Mouse (Mus musculus) spleen, adult 18-20 months (tissue): ENCODE results near the gene Olfr455.

ENCODE experiments used
- DNase-seq, 2 experiments: peaks; one replicate each; pipeline ENCODE4 v3.0.0; 2022; ENCODE audit warnings: mixed read lengths in 2 of 2

The Olfr455 gene

DNA sequence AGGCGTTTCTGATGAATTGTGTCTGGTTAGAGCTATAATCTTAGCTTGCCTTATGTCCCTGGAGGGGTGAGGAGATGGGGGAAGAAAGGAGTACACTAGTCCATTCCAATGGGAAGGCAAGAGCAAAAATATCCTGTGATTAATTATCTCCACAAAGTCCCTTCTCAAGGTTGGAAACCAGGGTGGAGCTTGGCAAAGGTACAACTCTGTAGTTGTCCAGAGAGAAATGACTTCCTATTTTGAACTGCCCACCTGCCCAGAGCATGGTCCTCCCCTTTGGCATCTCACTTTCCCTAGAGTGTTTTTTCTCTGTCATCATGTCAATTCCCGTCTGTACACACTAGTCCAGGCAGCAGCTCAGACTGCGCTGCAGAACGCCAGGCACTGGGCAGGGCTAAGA is at the start of gene Olfr455:
TSS of gene Olfr455 (minus strand) at position 127 of the 400 bp plus-strand sequence.
- no peak for DNase-seq

- no peak for DNase-seq
Measured at GRCm38 (mm10) chr6:42593138-42593882, 45.9 kb upstream of the Olfr455 start.

DNA sequence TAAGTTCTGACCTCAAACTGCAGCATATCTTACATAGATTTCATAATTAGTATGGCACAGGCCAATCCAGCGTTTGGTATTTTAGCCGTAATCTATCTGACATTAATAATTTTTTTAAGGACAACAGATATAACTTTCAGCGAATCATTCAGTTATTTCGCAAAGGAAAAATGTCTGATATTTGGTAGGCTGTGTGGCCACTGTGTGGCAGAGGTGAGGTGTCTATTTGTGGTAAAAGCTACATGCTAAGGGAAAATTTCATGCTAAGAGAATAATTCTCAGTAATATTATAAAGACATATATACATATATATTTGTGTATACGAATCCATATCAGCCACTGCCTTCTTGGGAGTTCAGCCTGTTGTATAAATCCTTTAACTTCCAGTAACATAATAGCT is 39.2 kb upstream of the Olfr455 start:
- DNase-seq = no peak

DNA sequence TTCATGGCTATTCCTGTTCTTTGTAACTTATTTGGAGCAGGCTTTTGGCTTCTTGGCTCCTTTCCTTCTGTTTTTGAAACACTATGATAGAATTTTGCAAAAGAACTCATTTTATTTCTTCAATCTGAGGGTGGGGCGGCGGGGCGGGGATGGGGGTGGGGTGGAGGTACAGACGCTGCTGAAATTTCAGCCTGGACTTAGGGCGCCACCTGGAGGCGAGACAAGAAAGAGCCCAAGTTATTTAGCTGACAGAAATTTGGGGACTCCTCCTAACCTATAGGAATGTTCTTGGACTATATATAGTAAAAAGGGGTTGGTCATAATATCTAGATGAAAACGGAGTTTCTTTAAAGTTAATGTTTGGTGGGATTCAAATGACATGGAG is 36.1 kb upstream of the Olfr455 start:
- peak; percentile 26 to 58 for DNase-seq

GRCm38 (mm10) chr6:42582741-42583487 is 35.5 kb upstream of the Olfr455 start:
- no peak for DNase-seq

- no peak for DNase-seq
Measured at GRCm38 (mm10) chr6:42578678-42579077, 31.3 kb upstream of the Olfr455 start.

DNA sequence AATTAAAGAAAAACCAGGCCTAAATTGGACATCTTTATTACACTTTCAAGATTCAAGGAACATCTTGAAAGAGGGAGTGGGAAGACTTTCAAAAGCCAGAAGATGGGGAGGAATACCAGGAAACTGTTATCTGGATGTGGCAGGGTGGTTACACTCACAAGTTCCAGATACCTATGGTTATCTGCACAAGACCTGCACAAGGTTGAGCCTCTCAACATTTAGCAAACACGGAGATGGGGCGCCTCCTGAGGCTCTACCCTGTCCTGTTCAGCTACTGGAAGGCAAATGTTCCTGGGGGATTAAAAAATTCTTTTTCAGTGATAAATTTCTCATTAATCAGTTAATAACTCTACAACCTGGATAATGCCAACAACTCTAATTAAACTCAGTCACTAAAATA is 30.0 kb upstream of the Olfr455 start:
- no peak for DNase-seq

DNA sequence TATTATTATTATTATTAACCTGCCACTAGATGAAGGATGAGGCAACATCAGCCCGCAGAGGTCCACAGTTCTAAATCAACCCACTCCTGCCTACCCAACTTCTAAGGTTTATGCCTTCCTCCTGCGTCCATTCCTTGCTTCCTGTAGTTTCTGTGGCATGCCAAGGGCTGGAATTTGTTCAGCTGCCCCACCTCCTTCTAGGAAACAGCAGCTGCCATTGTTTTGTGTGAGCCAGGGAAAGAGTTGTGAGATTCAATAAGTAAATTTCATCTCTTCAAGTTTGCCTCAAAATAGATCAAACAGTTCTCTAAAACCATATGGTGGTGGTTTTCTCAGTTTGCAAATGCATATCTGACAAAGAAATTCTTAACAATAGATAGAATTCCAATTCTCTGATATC is 20.8 kb upstream of the Olfr455 start:
- DNase-seq = no peak

- DNase-seq = no peak
Measured at GRCm38 (mm10) chr6:42566076-42566598, 18.8 kb upstream of the Olfr455 start.

- no peak for DNase-seq
Measured at GRCm38 (mm10) chr6:42562280-42562679, 14.9 kb upstream of the Olfr455 start.

GRCm38 (mm10) chr6:42560885-42561284 is 13.5 kb upstream of the Olfr455 start:
- no peak for DNase-seq

- DNase-seq = no peak
Measured at GRCm38 (mm10) chr6:42558641-42559040, 11.3 kb upstream of the Olfr455 start.

DNA sequence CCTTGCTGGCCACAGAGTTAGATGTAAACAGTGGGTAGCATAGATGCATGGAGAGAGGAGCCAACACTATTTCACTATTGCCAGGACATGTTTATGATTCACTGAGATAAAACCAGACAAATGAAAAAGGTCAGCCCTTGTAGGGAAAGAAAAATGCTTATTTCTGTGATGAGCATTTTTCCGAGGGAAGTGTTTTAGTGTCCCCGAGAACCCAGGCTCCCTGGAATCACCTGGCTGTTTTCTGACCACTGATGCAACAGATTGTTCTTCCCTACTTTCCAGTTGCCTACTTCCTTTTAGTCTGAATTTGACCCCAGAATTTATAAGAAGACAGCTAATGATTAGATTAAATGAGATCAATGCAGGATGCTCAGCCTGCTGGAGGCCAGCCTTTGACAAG is 1.2 kb downstream of the Olfr455 start:
- no peak for DNase-seq

GRCm38 (mm10) chr6:42545451-42545885 is 1.9 kb downstream of the Olfr455 start:
- DNase-seq = no peak

DNA sequence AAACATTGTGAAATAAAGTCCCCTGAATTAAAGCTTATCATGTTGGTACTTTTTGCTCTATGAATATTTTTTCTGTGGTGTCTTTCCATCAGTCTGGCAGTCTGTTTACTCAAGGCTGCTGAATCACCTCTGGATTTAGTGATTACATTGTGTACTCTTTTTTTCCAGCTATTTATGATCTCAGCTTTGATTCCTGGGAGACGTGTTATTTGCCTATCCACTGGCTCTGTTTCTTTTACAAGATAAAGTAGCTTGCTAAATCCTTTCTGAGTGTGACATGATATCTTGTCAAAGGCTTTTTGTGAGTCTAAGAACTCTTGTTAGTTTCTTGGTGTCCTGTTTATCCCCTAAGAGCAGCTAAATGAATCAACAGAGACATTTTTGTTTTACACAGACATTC is 2.5 kb downstream of the Olfr455 start:
- no peak for DNase-seq

- no peak for DNase-seq
Measured at GRCm38 (mm10) chr6:42542036-42543031, 5.1 kb downstream of the Olfr455 start.

GRCm38 (mm10) chr6:42540681-42541080 is 6.7 kb downstream of the Olfr455 start:
- no peak for DNase-seq

DNA sequence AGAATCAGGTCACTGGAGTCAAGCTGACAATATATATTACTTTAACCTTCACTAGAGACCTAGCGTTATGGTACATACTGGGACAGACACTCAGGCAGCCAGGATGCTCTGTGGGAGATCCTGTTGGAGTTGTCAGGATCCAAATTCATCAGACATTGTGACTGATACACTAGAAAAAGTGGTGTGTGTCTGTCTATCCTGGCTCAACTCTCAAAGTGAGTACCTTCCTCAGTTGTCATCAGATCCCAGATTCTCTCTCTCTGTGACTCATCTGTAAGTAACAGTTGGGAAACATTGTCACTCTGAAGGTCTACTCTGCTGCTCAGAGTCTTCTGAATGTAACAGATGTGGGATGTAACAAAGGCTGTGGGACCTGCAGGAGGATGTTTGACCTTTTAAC is 7.7 kb downstream of the Olfr455 start:
- DNase-seq = no peak

- no peak for DNase-seq
Measured at GRCm38 (mm10) chr6:42513461-42513860, 33.9 kb downstream of the Olfr455 start.

- no peak for DNase-seq
Measured at GRCm38 (mm10) chr6:42509311-42509710, 38.1 kb downstream of the Olfr455 start.

GRCm38 (mm10) chr6:42503478-42503877 is 43.9 kb downstream of the Olfr455 start:
- DNase-seq = no peak

DNA sequence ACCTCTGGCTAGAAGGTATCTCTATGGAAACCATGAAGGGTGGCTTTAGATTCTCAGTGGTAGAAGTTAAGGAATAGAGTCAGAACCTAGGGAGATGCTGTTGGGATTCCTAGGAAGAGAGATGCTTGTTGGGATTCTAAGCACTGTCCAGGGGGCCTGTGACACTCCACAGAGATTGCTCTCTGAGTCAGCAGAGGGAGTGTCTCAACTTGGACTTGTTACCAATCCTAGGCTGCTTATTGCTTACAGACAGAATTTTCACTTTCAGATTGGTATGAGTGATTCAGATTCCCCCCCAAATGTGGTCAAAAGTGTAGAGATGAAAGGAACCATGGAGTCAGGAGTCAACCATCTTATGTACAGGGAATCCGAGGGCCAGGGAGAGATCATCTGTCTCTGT is 57.7 kb downstream of the Olfr455 start:
- no peak for DNase-seq

DNA sequence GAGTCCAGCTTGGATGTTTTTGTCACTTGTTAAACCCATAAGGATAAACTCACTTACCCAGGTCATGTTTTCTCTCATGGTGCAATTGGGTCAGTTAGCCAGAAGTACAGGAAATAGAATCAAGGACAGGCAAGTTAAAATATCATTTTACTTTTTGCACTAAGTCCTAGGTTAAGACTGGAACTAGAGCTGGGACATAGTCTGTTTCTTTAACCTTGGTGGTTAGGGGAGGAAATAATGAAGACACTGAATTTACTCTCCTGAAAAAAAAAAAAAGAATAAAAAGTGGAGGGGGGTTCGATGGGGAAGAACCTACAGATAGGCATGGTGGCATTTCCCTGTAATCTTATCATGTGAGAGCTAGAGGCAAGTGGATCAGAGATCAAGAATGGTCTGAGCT is 60.3 kb downstream of the Olfr455 start, which contains the start of gene Olfr456:
TSS of gene Olfr456 (minus strand) at position 101 of the 400 bp plus-strand sequence.
- no peak for DNase-seq
